29 mouse cellular contexts compared by ENCODE assay signal in genomic region chr2:5787391-5787790, GRCm38 (mm10). TPM values are rescaled to one million over a fixed set of nuclear protein-coding genes. Genes with fewer than 3 reads are reported as not detected.
A peak's percentile ranks its signal among the peaks of the same experiment; 100 is the strongest.
DNase-seq lines count a peak whose midpoint lies in the region; ATAC-seq lines count a peak whose summit lies in the region.
"Had no signal": no experiment of that assay in that cellular context is flagged by ENCODE, and none has a peak within 500 bp of the region (broad histone marks: within the 10 kb centered on the region; RNA-seq: fewer than 3 reads in every experiment).

No protein-coding gene starts in this region.

- no peak for ATAC-seq in heart, embryonic 12.5 days (ENCODE audit: insufficient number of reproducible peaks, low FRiP score)
- ATAC-seq in granulocyte monocyte progenitor cell, adult 5-6 weeks (replicated peaks; ENCODE audit: poor library complexity, severe bottlenecking), result peak; percentile 5; the same call in 1 of the 2 replicates
- ATAC-seq: activated CD4-positive, CD25-positive, alpha-beta regulatory T cell, adult 4 months; CD4-positive, CD25-positive, alpha-beta regulatory T cell, adult 4 months; forebrain, embryonic 14.5 days; forebrain, embryonic 16.5 days; Patski had no signal

- no peak overlapping the region for H3K4me2 ChIP-seq in heart, embryonic 12.5 days
- H3K4me2 ChIP-seq: embryonic facial prominence, embryonic 13.5 days; embryonic facial prominence, embryonic 15.5 days; forebrain, embryonic 12.5 days had no signal

- no peak overlapping the region for H3K4me3 ChIP-seq in heart, embryonic 10.5 days
- H3K4me3 ChIP-seq in heart, embryonic 12.5 days, result no peak overlapping the region
- H3K4me3 ChIP-seq: embryonic facial prominence, embryonic 13.5 days; embryonic facial prominence, embryonic 15.5 days; erythroblast, embryonic 14.5 days; forebrain, embryonic 10.5 days; forebrain, embryonic 12.5 days had no signal

- no peaks in the 10 kb centered on the region for H3K27me3 ChIP-seq in heart, embryonic 10.5 days (ENCODE audit: insufficient read depth, poor library complexity, severe bottlenecking)
- H3K27me3 ChIP-seq in heart, embryonic 12.5 days (replicated peaks), result no peaks in the 10 kb centered on the region
- H3K27me3 ChIP-seq: CH12.LX; embryonic facial prominence, embryonic 13.5 days; embryonic facial prominence, embryonic 15.5 days; forebrain, embryonic 12.5 days; Patski had no signal

- H3K9me3 ChIP-seq in heart, embryonic 10.5 days, result 0 out of 2 replicates have a peak, but pooled peaks cover 4% of the 10 kb centered on the region
- H3K9me3 ChIP-seq in heart, embryonic 12.5 days (replicated peaks), result no peaks in the 10 kb centered on the region
- H3K9me3 ChIP-seq: embryonic facial prominence, embryonic 13.5 days; embryonic facial prominence, embryonic 15.5 days; forebrain, embryonic 10.5 days; forebrain, embryonic 12.5 days; G1E had no signal

- 87% methylated on average over 3 of the region's 3 CpGs for WGBS in heart, embryonic 10.5 days
- WGBS in heart, embryonic 12.5 days, result 93% methylated on average over 3 of the region's 3 CpGs

- intact Hi-C loops in gastrocnemius, postnatal 14 days (cut with DNase I; ENCODE audit: low total_unique reads), result no loop called here

- H3K4me1 ChIP-seq in heart, embryonic 10.5 days, result no peaks in the 10 kb centered on the region
- no peaks in the 10 kb centered on the region for H3K4me1 ChIP-seq in heart, embryonic 12.5 days (replicated peaks)
- H3K4me1 ChIP-seq: embryonic facial prominence, embryonic 13.5 days; embryonic facial prominence, embryonic 15.5 days had no signal

- no peak overlapping the region for H3K9ac ChIP-seq in heart, embryonic 12.5 days
- H3K9ac ChIP-seq: embryonic facial prominence, embryonic 13.5 days; embryonic facial prominence, embryonic 15.5 days; forebrain, embryonic 12.5 days had no signal

- peak; percentile 31 for DNase-seq in heart, embryonic 10.5 days (ENCODE audit: low spot score)
- peak; percentile 40 for DNase-seq in 3134 (ENCODE audit: extremely low read depth, insufficient read length, low spot score)
- peak; percentile 59 for DNase-seq in 3T3-L1 (ENCODE audit: low read depth, low spot score)
- no peak for DNase-seq in gastrocnemius, postnatal 14 days
- no peak for DNase-seq in right cerebral cortex, postnatal 4 days
- DNase-seq: adrenal gland, postnatal 10 days; adrenal gland, postnatal 25 days; B cell, adult 2 months; cerebellum, adult 11 months; cerebellum, adult 18-20 months; cerebellum, adult 8-10 months; cerebellum, adult 9-11 months; cerebellum, postnatal 14 days; cerebellum, postnatal 36 days; embryo, embryonic 11 days had no signal

- peaks cover under 1% of the 10 kb centered on the region; the same call in 1 of the 2 replicates for H3K36me3 ChIP-seq in heart, embryonic 10.5 days
- 0 out of 2 replicates have a peak, but pooled peaks cover under 1% of the 10 kb centered on the region for H3K36me3 ChIP-seq in heart, embryonic 12.5 days
- H3K36me3 ChIP-seq: embryonic facial prominence, embryonic 13.5 days; embryonic facial prominence, embryonic 15.5 days; G1E had no signal

- H3K27ac ChIP-seq in heart, embryonic 10.5 days, result no peak overlapping the region
- no peak overlapping the region for H3K27ac ChIP-seq in heart, embryonic 12.5 days (ENCODE audit: poor library complexity, severe bottlenecking)
- H3K27ac ChIP-seq: embryonic facial prominence, embryonic 13.5 days; embryonic facial prominence, embryonic 15.5 days; forebrain, embryonic 10.5 days; forebrain, embryonic 12.5 days had no signal

RNA-seq across cellular contexts. Expression of gene Nudt5, which starts 57.4 kb away (rescaled TPM):
- 92.1 and 98.3 TPM in 2 replicates for polyA plus RNA-seq in heart, embryonic 10.5 days (2016; fragmentation: Nextera tagmentation; extraction: Ambion mirVana)
- polyA plus RNA-seq in heart, embryonic 12.5 days (2016; fragmentation: Nextera tagmentation; extraction: Ambion mirVana), result 70.6 and 75.3 TPM in 2 replicates
- 63.6 and 73.3 TPM in 2 replicates for total RNA-seq in granulocyte monocyte progenitor cell, adult 5-6 weeks (2014; fragmentation: Nextera tagmentation)
- total RNA-seq in granulocyte monocyte progenitor cell, adult 5-6 weeks (2017), result 83.9 and 88.2 TPM in 2 replicates
- 1 to 10 TPM; 4.9 to 8.2 TPM for total RNA-seq in gastrocnemius, postnatal 14 days (2021)

RNA-seq across cellular contexts. Expression of gene Cdc123, which starts 57.6 kb away (rescaled TPM):
- polyA plus RNA-seq in heart, embryonic 10.5 days (2016; fragmentation: Nextera tagmentation; extraction: Ambion mirVana), result 245 and 304 TPM in 2 replicates
- polyA plus RNA-seq in heart, embryonic 12.5 days (2016; fragmentation: Nextera tagmentation; extraction: Ambion mirVana), result 205 and 207 TPM in 2 replicates
- total RNA-seq in granulocyte monocyte progenitor cell, adult 5-6 weeks (2014; fragmentation: Nextera tagmentation), result 113 and 134 TPM in 2 replicates
- total RNA-seq in granulocyte monocyte progenitor cell, adult 5-6 weeks (2017), result 108 and 112 TPM in 2 replicates
- total RNA-seq in gastrocnemius, postnatal 14 days (2021), result 10 to 100 TPM; 73.1 to 74.2 TPM

Comparison
In these comparisons a context has a peak if more than half of its experiments do, and no peak if none do; other contexts are left out.
1. DNase-seq: peak in heart, embryonic 10.5 days (single experiment), 3134 (single experiment) and 3T3-L1 (single experiment); none in gastrocnemius, postnatal 14 days (single experiment) and right cerebral cortex, postnatal 4 days (single experiment).
2. RNA of gene Nudt5, which starts 57.4 kb away (total RNA-seq): 63.6 to 88.2 TPM in granulocyte monocyte progenitor cell, adult 5-6 weeks; 4.9 to 8.2 TPM in gastrocnemius, postnatal 14 days; every median in the first group is over 4 times any median in the second.